Mouse (Mus musculus) naive thymus-derived CD4-positive, alpha-beta T cell, adult 2 months (primary cell): Measurements from ENCODE around the gene Rbm18.

ENCODE experiments used
- DNase-seq: peaks from one replicate; pipeline ENCODE4 v3.0.0-alpha.2; 2011; ENCODE audit warnings: low read depth

The Rbm18 gene

GRCm38 (mm10) chr2:36073781-36074180 is 62.8 kb downstream of the Rbm18 start:
- no peak for DNase-seq

- no peak for DNase-seq
These were observed 64.8 kb downstream of the Rbm18 start for GRCm38 (mm10) chr2:36071660-36072305.

GRCm38 (mm10) chr2:36067132-36067531 is 69.4 kb downstream of the Rbm18 start:
- no peak for DNase-seq
